Mouse (Mus musculus) forebrain, embryonic 16.5 days (tissue): ENCODE data around the gene Dzip1. TPM values are rescaled to one million over a fixed set of nuclear protein-coding genes. Genes with fewer than 3 reads are reported as not detected.

ENCODE experiments used
- ATAC-seq: fragments of 200-750 bp; cut with Nextera tagmentation; 2 replicates; pipeline ENCODE4 v1.8.0; 2017; ENCODE audit warnings: mild to moderate bottlenecking, moderate library complexity
- H3K27ac ChIP-seq: fragments of 300-500 bp; sonication (generic); 2 replicates; pipeline ENCODE4 v1.5.1; 2014; ENCODE audit warnings: low read length, control low read depth
- H3K27me3 ChIP-seq: fragments of 300-500 bp; sonication (generic); replicated peaks from 2 replicates; pipeline ENCODE4 v1.6.1; 2014; ENCODE audit warnings: low read length; ENCODE audit not compliant: control insufficient read depth, insufficient read depth
- H3K36me3 ChIP-seq: fragments of 300-500 bp; sonication (generic); 2 replicates; pipeline ENCODE4 v1.6.1; 2014; ENCODE audit not compliant: control insufficient read depth, insufficient read depth
- H3K4me1 ChIP-seq: fragments of 300-500 bp; sonication (generic); replicated peaks from 2 replicates; pipeline ENCODE4 v1.6.1; 2014; ENCODE audit warnings: low read length; ENCODE audit not compliant: control insufficient read depth, insufficient read depth
- H3K4me2 ChIP-seq: fragments of 300-500 bp; sonication (generic); 2 replicates; pipeline ENCODE4 v1.6.1; 2014; ENCODE audit warnings: mild to moderate bottlenecking, low read length, control low read depth
- H3K4me3 ChIP-seq: fragments of 300-500 bp; sonication (generic); replicated peaks from 2 replicates; pipeline ENCODE4 v1.5.1; 2014; ENCODE audit warnings: mild to moderate bottlenecking, low read length, control low read depth
- H3K9ac ChIP-seq: fragments of 300-500 bp; sonication (generic); replicated peaks from 2 replicates; pipeline ENCODE4 v1.6.1; 2014; ENCODE audit warnings: low read depth, low read length, control low read depth
- H3K9me3 ChIP-seq: fragments of 300-500 bp; sonication (generic); 2 replicates; pipeline ENCODE4 v1.6.1; 2016; ENCODE audit warnings: low read length; ENCODE audit not compliant: control insufficient read depth
- WGBS: fragments of 180-500 bp; shearing (Covaris S2); extraction: QIAGEN DNeasy Blood & Tissue Kit; methylation state at CpG from one replicate; pipeline ENCODE4 v1.1.7; 2014; 5-methylcytosine and 5-hydroxymethylcytosine counted together
- polyA plus RNA-seq: library from polyadenylated mRNA; unstranded; fragments of >200 nt; fragmentation: Nextera tagmentation; extraction: Ambion mirVana; gene quantifications from 2 replicates; pipeline ENCODE4 v1.2.1, GENCODE M21; 2015

The Dzip1 gene
- polyA plus RNA-seq, 1 experiment from 2014 or later = 46.7 TPM

DNA sequence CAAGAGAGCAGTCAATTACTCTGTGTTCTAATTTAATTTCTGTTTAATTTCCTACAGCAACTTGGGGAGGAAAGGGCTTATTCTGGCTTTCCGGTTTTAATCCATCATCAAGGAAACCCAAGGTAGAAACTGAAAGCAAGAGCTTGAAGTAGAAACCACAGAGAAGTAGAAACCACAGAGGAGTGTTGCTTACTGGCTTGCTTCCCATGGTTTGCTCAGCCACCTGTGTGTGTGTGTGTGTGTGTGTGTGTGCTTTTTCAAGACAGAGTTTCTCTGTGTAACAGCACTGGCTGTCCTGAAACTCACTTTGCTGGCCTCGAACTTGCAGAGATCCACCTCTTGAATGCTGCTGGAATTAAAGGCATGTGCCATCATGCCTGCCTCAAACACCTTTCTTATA, 4.5 kb upstream of the Dzip1 start:
- Histone ChIP-seq H3K4me3 (no peak overlapping the region), H3K9me3 (no peaks in the 10 kb centered on the region), H3K4me1 (peaks cover 6% of the 10 kb centered on the region), H3K36me3 (no peaks in the 10 kb centered on the region), H3K9ac (no peak overlapping the region), H3K27me3 (no peaks in the 10 kb centered on the region), H3K27ac (no peak overlapping the region), H3K4me2 (no peak overlapping the region)
- no peak for ATAC-seq
- WGBS = 81% methylated on average over 2 of the region's 2 CpGs

DNA sequence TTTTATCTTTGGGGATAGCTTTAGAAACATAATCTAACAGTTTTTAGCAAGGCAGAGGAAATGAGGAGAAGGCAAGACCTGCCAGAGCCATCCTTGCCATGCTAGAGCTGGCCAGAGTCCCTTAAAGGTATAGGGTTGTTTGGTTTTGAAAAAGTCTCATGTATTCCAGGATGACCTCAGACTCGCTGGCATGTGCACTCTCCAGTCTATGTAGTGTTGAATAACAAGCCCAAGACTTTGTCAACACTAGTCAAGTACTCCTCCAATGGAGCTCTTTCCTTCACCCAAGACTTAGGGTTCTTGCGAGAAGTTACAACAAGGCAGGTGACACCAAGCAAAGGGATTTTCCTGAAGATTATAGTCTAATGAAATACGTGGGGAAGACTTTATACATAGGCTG, 3.3 kb upstream of the Dzip1 start:
- H3K36me3 ChIP-seq = no peaks in the 10 kb centered on the region
- H3K4me1 ChIP-seq = peaks cover 16% of the 10 kb centered on the region
- WGBS = 81% methylated on average over 3 of the region's 3 CpGs
- H3K4me3 ChIP-seq = no peak overlapping the region
- H3K9ac ChIP-seq = no peak overlapping the region
- no peak overlapping the region for H3K4me2 ChIP-seq
- no peaks in the 10 kb centered on the region for H3K27me3 ChIP-seq
- H3K9me3 ChIP-seq = no peaks in the 10 kb centered on the region
- ATAC-seq = no peak
- no peak overlapping the region for H3K27ac ChIP-seq

DNA sequence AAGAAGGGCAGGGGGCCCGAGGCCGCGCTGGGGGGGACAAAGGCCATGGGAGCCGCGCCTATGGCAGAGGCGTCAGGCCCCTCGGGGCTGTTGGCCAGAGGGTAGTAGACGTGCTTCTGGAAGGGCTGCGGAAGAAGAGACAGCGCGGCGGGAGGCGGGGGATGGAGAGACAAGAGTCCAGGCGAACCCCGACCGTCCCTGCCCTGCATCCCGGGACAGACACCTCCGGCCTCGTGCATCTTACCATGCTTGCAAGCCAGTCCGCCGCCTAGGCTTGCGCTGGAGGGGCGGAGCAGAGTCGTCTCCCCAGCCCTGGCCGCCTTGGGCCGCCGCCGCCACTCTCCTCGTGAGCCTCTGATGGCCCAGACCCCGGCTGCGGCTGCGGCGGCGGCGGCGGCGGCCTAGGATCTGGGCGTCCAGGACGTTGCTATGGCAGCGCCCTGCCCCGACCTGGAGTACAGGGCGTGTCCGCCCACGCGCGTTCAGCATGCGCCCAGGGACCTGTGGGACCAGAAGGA, 2.5 kb downstream of the Dzip1 start:
- H3K27me3 ChIP-seq = no peaks in the 10 kb centered on the region
- H3K9ac ChIP-seq = peak overlapping the region; percentile 67
- WGBS = under 1% methylated on average over 41 of the region's 47 CpGs
- no peak overlapping the region for H3K27ac ChIP-seq
- ATAC-seq = peak; percentile 8; the same call in 1 of the 2 replicates
- no peaks in the 10 kb centered on the region for H3K9me3 ChIP-seq
- peak overlapping the region; percentile 90 for H3K4me2 ChIP-seq
- peaks cover 2% of the 10 kb centered on the region; the same call in 1 of the 2 replicates for H3K36me3 ChIP-seq
- peaks cover 47% of the 10 kb centered on the region for H3K4me1 ChIP-seq
- H3K4me3 ChIP-seq = peak overlapping the region; percentile 48

DNA sequence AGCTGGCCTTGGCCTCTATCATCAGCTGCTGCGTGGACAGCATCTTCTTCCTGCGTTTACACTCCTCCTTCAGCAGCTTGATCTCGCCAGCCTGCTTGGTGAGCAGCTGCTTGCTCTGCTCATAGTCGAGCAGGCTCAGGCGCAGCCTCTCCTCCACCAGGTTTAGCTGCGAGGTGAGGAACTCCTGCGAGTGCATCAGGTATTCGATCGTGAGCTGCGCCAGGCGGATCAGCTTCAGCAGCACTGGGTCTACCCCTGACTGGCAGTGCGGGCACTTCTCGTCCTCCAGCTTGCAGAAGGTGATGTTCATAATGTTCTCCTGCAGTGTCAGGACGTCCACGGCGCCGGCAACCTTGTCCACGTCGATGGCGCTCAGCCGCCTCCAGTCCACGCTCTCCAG, 3.0 kb downstream of the Dzip1 start:
- Histone ChIP-seq H3K4me1 (peaks cover 47% of the 10 kb centered on the region), H3K36me3 (peaks cover 2% of the 10 kb centered on the region; the same call in 1 of the 2 replicates), H3K9me3 (no peaks in the 10 kb centered on the region), H3K4me2 (peak overlapping the region; percentile 90), H3K4me3 (peak overlapping the region; percentile 48), H3K27ac (no peak overlapping the region), H3K9ac (peak overlapping the region; percentile 67), H3K27me3 (no peaks in the 10 kb centered on the region)
- ATAC-seq = no peak
- WGBS = 27% methylated on average over 22 of the region's 22 CpGs

DNA sequence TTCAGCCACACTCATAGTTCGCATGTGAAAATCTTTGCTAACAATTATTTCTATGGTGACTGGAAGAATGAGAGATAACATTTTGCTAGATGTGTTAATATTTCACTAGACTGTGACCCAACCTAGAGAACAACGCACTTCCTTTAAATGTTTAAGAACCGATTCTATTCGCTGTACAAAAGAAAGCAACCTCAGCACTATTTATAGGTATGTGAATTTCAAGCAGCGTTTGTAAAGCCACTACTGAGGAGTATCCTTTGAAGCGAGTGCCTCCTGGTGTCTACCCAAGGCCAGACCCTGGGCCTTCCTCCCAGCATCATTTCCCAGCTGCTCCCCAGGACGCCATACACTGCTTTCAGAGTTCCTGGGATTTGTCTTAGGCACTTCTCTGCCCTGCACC, 4.6 kb downstream of the Dzip1 start:
- no peak overlapping the region for H3K9ac ChIP-seq
- no peaks in the 10 kb centered on the region for H3K9me3 ChIP-seq
- H3K4me2 ChIP-seq = no peak overlapping the region
- H3K27ac ChIP-seq = no peak overlapping the region
- 67% methylated on average over 7 of the region's 7 CpGs for WGBS
- H3K4me3 ChIP-seq = no peak overlapping the region
- H3K36me3 ChIP-seq = peaks cover 2% of the 10 kb centered on the region; the same call in 1 of the 2 replicates
- ATAC-seq = no peak
- peaks cover 43% of the 10 kb centered on the region for H3K4me1 ChIP-seq
- H3K27me3 ChIP-seq = no peaks in the 10 kb centered on the region

DNA sequence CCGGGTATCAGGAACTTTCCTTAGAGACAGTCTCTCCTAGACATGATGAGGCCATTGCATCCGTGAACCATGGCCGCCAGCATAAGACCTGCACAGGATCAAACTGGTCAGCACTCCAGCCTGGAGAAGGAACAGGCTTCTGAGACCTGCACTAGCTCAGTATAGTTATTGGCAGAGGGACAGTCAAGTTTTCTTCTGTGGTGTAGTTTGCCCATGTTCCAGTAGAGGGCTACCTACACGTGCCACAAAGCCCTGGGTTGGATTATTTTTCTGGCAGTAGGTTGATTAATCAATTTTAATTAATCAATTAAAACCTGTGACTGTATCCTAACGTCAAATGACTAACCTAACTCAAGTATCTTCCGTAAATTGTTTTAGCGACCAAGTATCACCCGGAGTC, 6.2 kb downstream of the Dzip1 start:
- 68% methylated on average over 8 of the region's 8 CpGs for WGBS
- peaks cover 2% of the 10 kb centered on the region for H3K36me3 ChIP-seq

DNA sequence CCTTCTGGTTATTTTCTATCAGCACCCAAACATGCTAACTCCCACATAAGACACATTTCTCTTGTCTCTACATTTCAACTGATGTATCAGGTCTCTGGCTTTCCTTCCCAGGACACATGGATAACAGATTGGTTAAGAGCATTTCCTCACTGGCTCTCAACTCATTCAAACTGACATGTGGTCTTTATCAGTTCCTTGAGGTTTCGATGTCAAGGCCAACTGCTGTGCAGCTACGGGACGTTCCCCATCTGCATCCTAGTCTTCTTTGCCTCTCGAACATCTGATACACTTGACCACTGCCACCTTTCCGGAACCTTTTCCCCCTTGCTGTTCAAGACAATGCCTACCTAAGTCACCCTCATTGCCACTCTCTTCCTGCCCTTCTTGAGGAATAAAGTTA, 11.6 kb downstream of the Dzip1 start:
- Histone ChIP-seq H3K4me3 (no peak overlapping the region), H3K27me3 (no peaks in the 10 kb centered on the region), H3K9me3 (no peaks in the 10 kb centered on the region), H3K9ac (no peak overlapping the region), H3K4me1 (no peaks in the 10 kb centered on the region), H3K27ac (no peak overlapping the region), H3K4me2 (no peak overlapping the region), H3K36me3 (peaks cover 16% of the 10 kb centered on the region)
- 98% methylated on average over 5 of the region's 5 CpGs for WGBS
- ATAC-seq = no peak

More for the DNA sequence above, 6.2 kb downstream of the Dzip1 start:
- H3K4me1 ChIP-seq = peaks cover 36% of the 10 kb centered on the region
- H3K9ac ChIP-seq = no peak overlapping the region
- H3K4me2 ChIP-seq = no peak overlapping the region
- ATAC-seq = no peak
- H3K4me3 ChIP-seq = no peak overlapping the region
- H3K27ac ChIP-seq = no peak overlapping the region
- no peaks in the 10 kb centered on the region for H3K27me3 ChIP-seq
- H3K9me3 ChIP-seq = no peaks in the 10 kb centered on the region

DNA sequence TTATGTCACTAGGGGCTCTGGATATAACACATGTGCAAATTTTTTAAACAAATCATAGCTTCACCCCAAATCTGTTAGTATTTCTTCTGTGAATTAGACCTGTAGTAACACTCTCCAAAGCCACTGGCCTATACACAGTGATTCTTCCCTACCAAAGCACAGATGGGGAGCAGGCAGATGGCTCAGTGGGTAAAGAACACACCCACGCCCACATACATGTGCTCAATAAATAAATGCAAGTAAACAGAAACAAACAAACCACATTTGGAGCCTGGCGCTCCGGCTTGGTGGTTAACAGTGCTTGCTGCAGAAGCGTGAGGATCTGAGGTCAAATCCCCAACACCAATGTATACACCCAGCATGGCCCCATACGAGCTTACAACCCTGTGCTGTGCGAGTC, 13.7 kb downstream of the Dzip1 start:
- H3K4me1 ChIP-seq = no peaks in the 10 kb centered on the region
- no peaks in the 10 kb centered on the region for H3K9me3 ChIP-seq
- WGBS = 80% methylated on average over 6 of the region's 6 CpGs
- no peak for ATAC-seq
- no peak overlapping the region for H3K9ac ChIP-seq
- no peak overlapping the region for H3K4me3 ChIP-seq
- no peak overlapping the region for H3K27ac ChIP-seq
- H3K4me2 ChIP-seq = no peak overlapping the region
- no peaks in the 10 kb centered on the region for H3K27me3 ChIP-seq
- peaks cover 25% of the 10 kb centered on the region for H3K36me3 ChIP-seq

DNA sequence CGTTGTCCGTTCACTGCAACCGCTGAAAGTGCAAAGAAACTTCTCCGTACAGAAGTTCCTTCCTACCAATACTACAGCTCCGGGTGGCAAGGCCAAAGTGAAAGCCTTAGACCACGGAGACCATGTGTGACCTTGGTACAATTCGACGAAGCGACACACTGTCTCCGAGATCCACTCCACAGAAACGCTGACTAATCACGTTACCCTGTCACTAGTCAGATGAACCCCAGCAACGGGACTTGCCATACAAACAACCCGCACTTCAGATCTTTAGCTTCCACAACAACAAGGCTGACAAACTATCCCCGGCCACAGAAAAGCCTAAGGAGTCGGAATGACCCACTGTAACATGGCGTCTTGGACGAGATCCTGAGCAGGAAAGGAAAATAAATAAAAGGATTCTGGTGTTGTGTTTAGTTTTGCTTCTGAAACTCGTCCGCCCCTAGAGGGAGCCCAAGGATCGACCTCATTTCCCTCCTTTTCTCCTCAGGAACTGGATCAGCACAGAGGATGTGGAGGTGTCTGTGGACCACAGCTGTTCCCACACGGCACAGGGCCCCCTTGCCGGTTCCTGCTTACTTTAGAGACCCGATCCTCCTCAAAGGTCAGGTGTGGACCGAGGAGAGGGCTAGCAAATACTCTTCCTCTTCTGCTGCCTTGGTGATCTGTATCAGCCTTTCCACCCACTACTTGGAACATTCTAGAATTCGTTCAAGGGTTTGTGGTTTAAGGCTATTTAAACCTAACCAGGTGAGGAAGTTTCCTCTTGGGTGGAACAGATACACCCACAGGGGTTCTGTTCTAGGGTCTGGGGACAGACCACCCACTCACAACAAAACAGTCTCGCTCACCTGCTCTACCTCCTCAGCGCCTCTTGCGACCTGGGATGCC, 14.7 kb downstream of the Dzip1 start:
- no peak overlapping the region for H3K4me3 ChIP-seq
- no peaks in the 10 kb centered on the region for H3K9me3 ChIP-seq
- no peak overlapping the region for H3K27ac ChIP-seq
- H3K4me2 ChIP-seq = no peak overlapping the region
- peaks cover 29% of the 10 kb centered on the region for H3K36me3 ChIP-seq
- 71% methylated on average over 29 of the region's 29 CpGs for WGBS
- no peak overlapping the region for H3K9ac ChIP-seq
- no peaks in the 10 kb centered on the region for H3K4me1 ChIP-seq
- peak; percentile 56 for ATAC-seq
- no peaks in the 10 kb centered on the region for H3K27me3 ChIP-seq
